Mouse (Mus musculus) embryonic facial prominence, embryonic 11.5 days (tissue): ENCODE measurements at regions not wholly inside any gene's neighbourhood (a gene's known extent, or its start where the extent isn't known, plus 50 kb on each side); places are given as distances from the start of the nearest gene placed in this dataset.

Experiments
- ATAC-seq: fragments of 200-750 bp; cut with Nextera tagmentation; replicated peaks from 2 replicates; pipeline ENCODE4 v1.8.0; 2017; ENCODE audit warnings: low read depth; ENCODE audit not compliant: insufficient number of reproducible peaks, low FRiP score, low TSS enrichment
- DNase-seq: peaks from one replicate; pipeline ENCODE4 v3.0.0-alpha.2; 2015; ENCODE audit warnings: low spot score
- H3K27ac ChIP-seq: fragments of 300-500 bp; sonication (generic); replicated peaks from 2 replicates; pipeline ENCODE4 v1.5.1; 2014; ENCODE audit warnings: mild to moderate bottlenecking, low read depth, low read length, control low read depth
- H3K27me3 ChIP-seq: fragments of 300-500 bp; sonication (generic); 2 replicates; pipeline ENCODE4 v1.6.1; 2014; ENCODE audit warnings: mild to moderate bottlenecking, low read length, moderate library complexity, mixed read lengths; ENCODE audit not compliant: control insufficient read depth, insufficient read depth
- H3K36me3 ChIP-seq: fragments of 300-500 bp; sonication (generic); replicated peaks from 2 replicates; pipeline ENCODE4 v1.6.1; 2014; ENCODE audit warnings: low read depth, mild to moderate bottlenecking, low read length, moderate library complexity, mixed read lengths; ENCODE audit not compliant: control insufficient read depth, insufficient read depth
- H3K4me1 ChIP-seq: fragments of 300-500 bp; sonication (generic); 2 replicates; pipeline ENCODE4 v1.6.1; 2014; ENCODE audit warnings: low read length, mixed read lengths; ENCODE audit not compliant: control insufficient read depth, insufficient read depth
- H3K4me2 ChIP-seq: fragments of 300-500 bp; sonication (generic); 2 replicates; pipeline ENCODE4 v1.6.1; 2014; ENCODE audit warnings: low read depth, mild to moderate bottlenecking, control low read depth, low read length, moderate library complexity
- H3K4me3 ChIP-seq: fragments of 300-500 bp; sonication (generic); 2 replicates; pipeline ENCODE4 v1.5.1; 2014; ENCODE audit warnings: low read depth, low read length, control low read depth
- H3K9ac ChIP-seq: fragments of 300-500 bp; sonication (generic); replicated peaks from 2 replicates; pipeline ENCODE4 v1.6.1; 2014; ENCODE audit warnings: mild to moderate bottlenecking, control low read depth, low read length
- H3K9me3 ChIP-seq: fragments of 300-500 bp; sonication (generic); replicated peaks from 2 replicates; pipeline ENCODE4 v1.6.1; 2016; ENCODE audit warnings: mild to moderate bottlenecking, low read length, inconsistent platforms, mixed read lengths; ENCODE audit not compliant: control insufficient read depth
- WGBS: fragments of 180-500 bp; shearing (Covaris S2); extraction: QIAGEN DNeasy Blood & Tissue Kit; methylation state at CpG from one replicate; pipeline ENCODE4 v1.1.7; 2014; 5-methylcytosine and 5-hydroxymethylcytosine counted together

GRCm38 (mm10) chr12:10513526-10513925 lies 123.0 kb downstream of the Rdh14 start:
- H3K4me2 ChIP-seq: no peak overlapping the region
- H3K36me3 ChIP-seq: no peaks in the 10 kb centered on the region
- no peaks in the 10 kb centered on the region for H3K4me1 ChIP-seq
- no peak overlapping the region for H3K27ac ChIP-seq
- no peak overlapping the region for H3K9ac ChIP-seq
- no peak for DNase-seq
- 85% methylated on average over 5 of the region's 5 CpGs for WGBS
- H3K4me3 ChIP-seq: no peak overlapping the region
- no peaks in the 10 kb centered on the region for H3K9me3 ChIP-seq
- no peaks in the 10 kb centered on the region for H3K27me3 ChIP-seq
- no peak for ATAC-seq

- no peaks in the 10 kb centered on the region for H3K36me3 ChIP-seq
- no peak overlapping the region for H3K4me2 ChIP-seq
- DNase-seq (no peak), ATAC-seq (no peak)
- no peak overlapping the region for H3K9ac ChIP-seq
- H3K27me3 ChIP-seq: no peaks in the 10 kb centered on the region
- no peaks in the 10 kb centered on the region for H3K9me3 ChIP-seq
- no peak overlapping the region for H3K27ac ChIP-seq
- WGBS: 87% methylated on average over 8 of the region's 8 CpGs
- no peaks in the 10 kb centered on the region for H3K4me1 ChIP-seq
- no peak overlapping the region for H3K4me3 ChIP-seq
Measured at GRCm38 (mm10) chr12:10514278-10514677, 123.7 kb downstream of the Rdh14 start.

DNA sequence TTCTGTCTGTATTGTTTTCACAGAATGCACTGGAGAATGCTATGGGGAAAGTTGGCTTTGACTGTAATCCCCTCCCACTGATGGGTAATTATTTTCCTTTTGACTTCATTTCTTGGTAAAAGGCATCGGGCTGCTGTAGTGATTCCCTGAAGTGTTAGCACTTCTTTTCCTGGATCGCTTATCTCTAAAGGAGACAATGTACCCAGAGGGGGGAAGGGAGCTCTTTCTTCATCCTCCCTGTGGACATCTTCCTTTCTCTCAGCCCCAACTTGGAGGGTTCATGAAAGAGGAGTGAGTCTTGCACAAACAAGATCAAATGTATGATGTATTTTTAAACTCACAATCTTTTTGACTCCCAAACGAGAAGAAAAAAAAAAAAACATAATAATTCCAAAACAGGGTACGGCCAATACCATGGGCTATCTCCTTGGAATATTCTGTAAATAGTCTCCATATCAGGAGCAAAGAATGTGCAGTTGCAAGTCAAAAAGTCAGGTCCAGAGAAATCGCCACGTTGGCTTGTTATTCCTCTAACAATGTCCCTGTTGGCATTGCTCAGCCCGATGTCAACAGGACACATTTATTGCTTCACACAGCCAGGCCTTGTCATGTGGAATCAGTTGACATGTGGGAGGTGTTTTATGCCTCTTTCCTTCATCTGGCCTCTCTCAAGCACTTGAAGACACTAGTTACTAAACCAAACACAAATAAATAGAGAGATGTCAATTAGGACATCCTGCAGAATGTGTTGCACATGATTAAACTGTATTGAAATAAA lies 134.1 kb downstream of the Rdh14 start:
- Histone ChIP-seq H3K4me1 (no peaks in the 10 kb centered on the region), H3K9me3 (no peaks in the 10 kb centered on the region), H3K27ac (no peak overlapping the region), H3K27me3 (no peaks in the 10 kb centered on the region), H3K4me3 (no peak overlapping the region), H3K36me3 (no peaks in the 10 kb centered on the region), H3K9ac (no peak overlapping the region), H3K4me2 (no peak overlapping the region)
- 75% methylated on average over 7 of the region's 7 CpGs for WGBS
- DNase-seq (no peak), ATAC-seq (no peak)

- Histone ChIP-seq H3K27me3 (no peaks in the 10 kb centered on the region), H3K9ac (no peak overlapping the region), H3K4me2 (no peak overlapping the region), H3K9me3 (no peaks in the 10 kb centered on the region), H3K36me3 (no peaks in the 10 kb centered on the region), H3K4me1 (no peaks in the 10 kb centered on the region), H3K27ac (no peak overlapping the region), H3K4me3 (no peak overlapping the region)
- WGBS: 85% methylated on average over 4 of the region's 4 CpGs
- DNase-seq (no peak), ATAC-seq (no peak)
Measured at GRCm38 (mm10) chr12:10525934-10526333, 135.4 kb downstream of the Rdh14 start.

GRCm38 (mm10) chr12:10529077-10529476 lies 138.5 kb downstream of the Rdh14 start:
- H3K9ac ChIP-seq: no peak overlapping the region
- H3K27me3 ChIP-seq: no peaks in the 10 kb centered on the region
- no peak overlapping the region for H3K4me3 ChIP-seq
- H3K4me2 ChIP-seq: no peak overlapping the region
- WGBS: 84% methylated on average over 2 of the region's 2 CpGs
- no peaks in the 10 kb centered on the region for H3K36me3 ChIP-seq
- no peak for ATAC-seq
- H3K4me1 ChIP-seq: no peaks in the 10 kb centered on the region
- no peaks in the 10 kb centered on the region for H3K9me3 ChIP-seq
- no peak overlapping the region for H3K27ac ChIP-seq
- no peak for DNase-seq

- no peak for DNase-seq
- no peak overlapping the region for H3K4me2 ChIP-seq
- no peaks in the 10 kb centered on the region for H3K9me3 ChIP-seq
- H3K4me1 ChIP-seq: no peaks in the 10 kb centered on the region
- no peaks in the 10 kb centered on the region for H3K27me3 ChIP-seq
- H3K36me3 ChIP-seq: no peaks in the 10 kb centered on the region
- ATAC-seq: no peak
- no peak overlapping the region for H3K27ac ChIP-seq
- H3K9ac ChIP-seq: no peak overlapping the region
- H3K4me3 ChIP-seq: no peak overlapping the region
- 87% methylated on average over 3 of the region's 3 CpGs for WGBS
Measured at GRCm38 (mm10) chr12:10530996-10531395, 140.4 kb downstream of the Rdh14 start.

GRCm38 (mm10) chr12:10533971-10534370 lies 143.4 kb downstream of the Rdh14 start:
- Histone ChIP-seq H3K27ac (no peak overlapping the region), H3K9me3 (no peaks in the 10 kb centered on the region), H3K36me3 (no peaks in the 10 kb centered on the region), H3K4me3 (no peak overlapping the region), H3K4me2 (no peak overlapping the region), H3K4me1 (no peaks in the 10 kb centered on the region), H3K27me3 (no peaks in the 10 kb centered on the region), H3K9ac (no peak overlapping the region)
- DNase-seq: no peak
- 88% methylated on average over 6 of the region's 6 CpGs for WGBS
- ATAC-seq: no peak

DNA sequence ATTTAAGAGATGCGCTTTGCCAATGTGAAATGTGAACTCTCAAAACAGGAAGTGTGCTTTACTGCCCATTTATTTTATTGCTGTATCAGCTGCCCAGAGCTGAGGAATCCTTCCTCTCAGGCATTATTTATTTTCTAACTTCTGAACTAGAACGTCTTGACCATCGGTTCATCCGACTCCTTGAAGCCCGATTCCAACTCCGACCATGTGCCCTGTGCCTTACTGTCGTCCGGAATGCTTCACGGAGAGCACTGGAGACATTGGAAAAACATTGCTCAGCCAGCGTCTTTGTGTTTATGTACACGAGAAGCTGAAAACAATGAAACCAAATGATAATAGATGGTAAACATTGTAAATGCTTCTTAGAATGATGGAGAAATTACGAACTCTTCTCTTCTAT lies 145.7 kb downstream of the Rdh14 start:
- WGBS: 83% methylated on average over 12 of the region's 12 CpGs
- no peak overlapping the region for H3K27ac ChIP-seq
- no peaks in the 10 kb centered on the region for H3K9me3 ChIP-seq
- H3K4me3 ChIP-seq: no peak overlapping the region
- DNase-seq (no peak), ATAC-seq (no peak)
- no peaks in the 10 kb centered on the region for H3K36me3 ChIP-seq
- no peak overlapping the region for H3K9ac ChIP-seq
- no peaks in the 10 kb centered on the region for H3K4me1 ChIP-seq
- H3K27me3 ChIP-seq: no peaks in the 10 kb centered on the region
- no peak overlapping the region for H3K4me2 ChIP-seq
